Mouse (Mus musculus): ENCODE data around the gene Snd1.

DNA sequence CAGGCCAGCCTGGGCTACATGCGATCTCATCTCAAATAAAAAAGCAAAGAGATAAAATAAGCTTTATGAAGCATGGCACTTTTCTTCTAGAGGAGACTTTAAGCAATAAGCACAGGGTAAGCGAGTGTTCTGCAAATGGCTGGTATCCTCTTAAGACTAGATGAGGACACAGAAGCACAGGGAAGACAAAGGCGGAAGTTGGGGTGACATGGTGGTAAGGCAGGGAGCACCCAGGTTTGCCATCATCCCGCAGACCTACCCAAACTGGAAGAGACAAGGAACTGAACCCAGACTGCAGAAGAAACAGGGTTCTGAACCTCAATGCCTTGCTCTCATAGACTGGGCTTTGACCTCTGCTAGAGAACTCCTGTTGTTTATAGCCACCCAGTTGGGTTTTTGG, 119.8 kb downstream of the Snd1 start:
- TF ChIP-seq CTCF (IDR thresholded peaks at IDR 0.05; ENCODE audit: low read depth) (no peak), EP300 (IDR thresholded peaks at IDR 0.05; ENCODE audit: low read depth) (no peak)

Measured in liver, postnatal 0 days (tissue).